Mouse (Mus musculus) liver, adult 2 months (tissue): Measurements from ENCODE around the gene 1700021F05Rik. TPM values are rescaled to one million over a fixed set of nuclear protein-coding genes. Genes with fewer than 3 reads are reported as not detected.

Experiments
- DNase-seq: peaks from one replicate; pipeline ENCODE4 v3.0.0-alpha.2; 2011; ENCODE audit warnings: low read depth, low spot score; ENCODE audit errors: extremely low read depth
- H3K27ac ChIP-seq: fragments of 200-500 bp; replicated peaks from 2 replicates; pipeline ENCODE4 v1.5.1; 2012; ENCODE audit warnings: low read depth, mild to moderate bottlenecking, control low read depth, inconsistent platforms, low read length; ENCODE audit not compliant: insufficient read depth
- H3K27me3 ChIP-seq: fragments of 200-500 bp; 2 replicates; pipeline ENCODE4 v1.6.1; 2012; ENCODE audit warnings: mild to moderate bottlenecking, moderate library complexity, low read length, inconsistent platforms; ENCODE audit not compliant: control insufficient read depth, insufficient read depth
- H3K36me3 ChIP-seq: fragments of 200-500 bp; 2 replicates; pipeline ENCODE4 v1.6.1; 2012; ENCODE audit warnings: low read length, inconsistent platforms; ENCODE audit not compliant: control insufficient read depth, insufficient read depth
- H3K4me1 ChIP-seq: fragments of 200-500 bp; 2 replicates; pipeline ENCODE4 v1.6.1; 2011; ENCODE audit warnings: low read length; ENCODE audit not compliant: control insufficient read depth, insufficient read depth
- H3K4me3 ChIP-seq: fragments of 200-500 bp; 2 replicates; pipeline ENCODE4 v1.5.1; 2011; ENCODE audit warnings: low read depth, mild to moderate bottlenecking, control low read depth, low read length, moderate library complexity; ENCODE audit not compliant: insufficient read depth
- H3K79me2 ChIP-seq: fragments of 200-500 bp; 2 replicates; pipeline ENCODE4 v1.6.1; 2012; ENCODE audit warnings: inconsistent platforms, mild to moderate bottlenecking, low read length, moderate library complexity; ENCODE audit not compliant: control insufficient read depth, insufficient read depth
- H3K9ac ChIP-seq: fragments of 200-500 bp; 2 replicates; pipeline ENCODE4 v1.6.1; 2012; ENCODE audit warnings: low read depth, mild to moderate bottlenecking, control low read depth, inconsistent platforms, low read length
- CTCF ChIP-seq: fragments of 200-500 bp; IDR thresholded peaks from 2 replicates; pipeline ENCODE4 v1.5.1; 2011; ENCODE audit warnings: low read depth, low read length, control low read depth
- POLR2A ChIP-seq: fragments of 200-500 bp; IDR thresholded peaks from 2 replicates; pipeline ENCODE4 v1.6.1; 2011; ENCODE audit warnings: low read length, control low read depth; ENCODE audit not compliant: insufficient read depth; ENCODE audit errors: extremely low read depth
- WGBS: fragments of 180-500 bp; shearing (Covaris S2); methylation state at CpG from one replicate; pipeline ENCODE4 v1.1.7; 2018; 5-methylcytosine and 5-hydroxymethylcytosine counted together
- polyA plus RNA-seq: library from polyadenylated mRNA; depleted of rRNA; stranded (reverse); fragments of >200 nt; gene quantifications from 2 replicates; pipeline ENCODE4 v1.2.3, GENCODE M21; 2012
- total RNA-seq: library from RNA; depleted of rRNA; stranded (reverse); fragments of >200 nt; gene quantifications from 2 replicates; pipeline ENCODE4 v1.2.3, GENCODE M21; 2014

Gene 1700021F05Rik
- total and polyA plus RNA-seq, 2 experiments = 6.2 to 21.5 TPM

GRCm38 (mm10) chr10:43480227-43480849, 60.5 kb downstream of the 1700021F05Rik start:
- peaks cover 12% of the 10 kb centered on the region; the same call in 1 of the 2 replicates for H3K79me2 ChIP-seq
- H3K36me3 ChIP-seq = no peaks in the 10 kb centered on the region
- peak overlapping the region; percentile 63; the same call in 1 of the 2 replicates for H3K27ac ChIP-seq
- H3K9ac ChIP-seq = peak overlapping the region; percentile 71; the same call in 1 of the 2 replicates
- 28% methylated on average over 13 of the region's 13 CpGs for WGBS
- no peak for TF ChIP-seq POLR2A
- peak overlapping the region; percentile 72; the same call in 1 of the 2 replicates for H3K4me3 ChIP-seq
- H3K27me3 ChIP-seq = no peaks in the 10 kb centered on the region
- no peak for DNase-seq
- H3K4me1 ChIP-seq = peaks cover 6% of the 10 kb centered on the region

- peak overlapping the region; percentile 94 for H3K9ac ChIP-seq
- under 1% methylated on average over 86 of the region's 103 CpGs for whole genome bisulfite sequencing
- DNase-seq = peak; percentile 60
- TF ChIP-seq CTCF (peak; percentile 73), POLR2A (0 out of 2 replicates have a peak, but pooled peaks have one; percentile 11)
- peaks cover 12% of the 10 kb centered on the region; the same call in 1 of the 2 replicates for H3K79me2 ChIP-seq
- peak overlapping the region; percentile 72 for H3K4me3 ChIP-seq
- no peaks in the 10 kb centered on the region for H3K27me3 ChIP-seq
- no peaks in the 10 kb centered on the region for H3K36me3 ChIP-seq
- peaks cover 6% of the 10 kb centered on the region for H3K4me1 ChIP-seq
- H3K27ac ChIP-seq = peak overlapping the region; percentile 89
Observed at GRCm38 (mm10) chr10:43479436-43480157, 61.2 kb downstream of the 1700021F05Rik start.

- WGBS = 2% methylated on average over 81 of the region's 101 CpGs
Observed at GRCm38 (mm10) chr10:43478751-43479435, 61.9 kb downstream of the 1700021F05Rik start, which contains the start of gene Bend3. Bend3 (plus strand) TSS chr10:43478831.

GRCm38 (mm10) chr10:43477865-43478681, 62.7 kb downstream of the 1700021F05Rik start:
- Histone ChIP-seq H3K9ac (peak overlapping the region; percentile 94), H3K79me2 (peaks cover 9% of the 10 kb centered on the region; the same call in 1 of the 2 replicates), H3K36me3 (no peaks in the 10 kb centered on the region), H3K4me3 (peak overlapping the region; percentile 72), H3K4me1 (peaks cover under 1% of the 10 kb centered on the region), H3K27me3 (no peaks in the 10 kb centered on the region), H3K27ac (peak overlapping the region; percentile 74)
- peak; percentile 60 for DNase-seq
- no peak for TF ChIP-seq CTCF
- no peak for TF ChIP-seq POLR2A
- WGBS = 4% methylated on average over 42 of the region's 42 CpGs

More at GRCm38 (mm10) chr10:43478751-43479435, 61.9 kb downstream of the 1700021F05Rik start, which contains the start of gene Bend3:
- peaks cover 6% of the 10 kb centered on the region for H3K4me1 ChIP-seq
- no peaks in the 10 kb centered on the region for H3K36me3 ChIP-seq
- H3K79me2 ChIP-seq = peaks cover 9% of the 10 kb centered on the region; the same call in 1 of the 2 replicates
- TF ChIP-seq CTCF (no peak), POLR2A (no peak)
- H3K4me3 ChIP-seq = peak within 1 kb of the TSS; percentile 72
- H3K9ac ChIP-seq = peak within 1 kb of the TSS; percentile 94
- no peaks in the 10 kb centered on the region for H3K27me3 ChIP-seq
- H3K27ac ChIP-seq = peak within 1 kb of the TSS; percentile 89
- no peak for DNase-seq

GRCm38 (mm10) chr10:43477459-43477858, 63.3 kb downstream of the 1700021F05Rik start:
- H3K79me2 ChIP-seq = peaks cover 9% of the 10 kb centered on the region; the same call in 1 of the 2 replicates
- no peaks in the 10 kb centered on the region for H3K4me1 ChIP-seq
- H3K9ac ChIP-seq = no peak overlapping the region; the same call in 1 of the 2 replicates
- 72% methylated on average over 9 of the region's 9 CpGs for WGBS
- no peak for TF ChIP-seq POLR2A
- no peak for TF ChIP-seq CTCF
- H3K36me3 ChIP-seq = no peaks in the 10 kb centered on the region
- no peak for DNase-seq
- no peak overlapping the region for H3K27ac ChIP-seq
- H3K27me3 ChIP-seq = no peaks in the 10 kb centered on the region
- H3K4me3 ChIP-seq = no peak overlapping the region
